Mouse (Mus musculus) fibroblast of lung, adult 2 months (primary cell): ENCODE results near the gene Lamc3.
"Not testable (repeated sequence)": the region's sequence is repeated elsewhere in the genome, so short reads cannot be mapped to it uniquely, and the experiment has no call there.

ENCODE experiments used
- DNase-seq: peaks from one replicate; pipeline ENCODE4 v3.0.0-alpha.2; 2011; ENCODE audit warnings: low read depth

Lamc3 gene

DNA sequence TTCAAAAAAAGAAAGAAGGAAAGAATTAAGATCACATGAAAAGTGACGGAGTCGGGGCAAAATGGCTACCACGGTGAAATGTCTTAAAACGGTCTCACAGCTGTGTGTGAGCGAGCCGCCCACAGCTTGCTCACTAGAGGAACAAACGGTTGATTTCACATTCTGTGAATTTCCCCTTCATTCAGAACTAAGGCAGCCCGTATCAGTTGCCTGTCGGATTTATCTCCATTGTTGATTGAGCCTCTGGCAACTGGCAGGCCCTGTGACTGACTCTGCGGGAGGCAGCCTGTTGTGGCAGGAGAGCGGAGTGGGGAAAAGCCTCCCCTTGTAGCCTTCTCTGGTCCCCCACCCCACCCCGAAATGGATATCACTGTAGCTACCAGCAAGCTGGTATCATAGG, 10.6 kb upstream of the Lamc3 start:
- no peak for DNase-seq

DNA sequence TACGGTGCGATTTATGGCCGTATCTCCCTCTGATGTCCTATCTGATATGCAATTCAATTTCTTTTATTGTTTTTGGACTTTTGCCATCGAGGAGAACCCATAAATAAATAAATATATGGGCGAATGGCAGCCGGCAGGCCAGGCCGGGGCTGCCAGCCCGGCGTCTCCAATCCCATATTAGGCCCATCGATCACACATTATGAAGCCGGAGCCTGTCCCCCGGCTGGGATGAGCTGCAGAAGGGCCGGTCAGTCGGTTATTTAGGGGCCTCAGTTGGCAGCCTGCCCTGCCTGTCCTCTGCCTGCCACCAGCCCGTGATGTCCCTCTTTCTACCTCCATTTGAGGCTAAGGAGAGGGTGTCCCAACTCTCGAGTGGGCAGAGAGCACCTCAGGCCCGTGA, 8.5 kb upstream of the Lamc3 start:
- DNase-seq, result no peak

DNA sequence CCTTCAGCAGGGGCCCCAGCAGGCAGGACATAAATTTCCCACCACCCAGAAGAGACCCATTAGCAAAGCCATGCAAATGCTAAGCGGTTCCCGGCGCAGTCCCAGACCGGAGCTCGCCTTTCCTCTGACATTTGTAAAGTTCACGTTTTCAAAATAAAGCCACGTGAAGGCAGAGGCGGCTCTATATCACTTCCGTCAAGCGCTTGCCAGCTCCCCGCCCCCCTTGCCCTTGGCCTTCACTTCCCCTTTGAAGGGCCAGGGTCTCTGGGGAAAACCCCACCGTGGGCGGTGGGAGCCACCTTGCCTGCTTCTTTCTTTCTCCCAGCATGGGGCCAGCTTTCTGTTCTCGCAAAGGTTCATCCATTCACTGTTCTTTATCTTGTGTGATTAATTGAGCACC, 6.2 kb upstream of the Lamc3 start:
- DNase-seq, result no peak

DNA sequence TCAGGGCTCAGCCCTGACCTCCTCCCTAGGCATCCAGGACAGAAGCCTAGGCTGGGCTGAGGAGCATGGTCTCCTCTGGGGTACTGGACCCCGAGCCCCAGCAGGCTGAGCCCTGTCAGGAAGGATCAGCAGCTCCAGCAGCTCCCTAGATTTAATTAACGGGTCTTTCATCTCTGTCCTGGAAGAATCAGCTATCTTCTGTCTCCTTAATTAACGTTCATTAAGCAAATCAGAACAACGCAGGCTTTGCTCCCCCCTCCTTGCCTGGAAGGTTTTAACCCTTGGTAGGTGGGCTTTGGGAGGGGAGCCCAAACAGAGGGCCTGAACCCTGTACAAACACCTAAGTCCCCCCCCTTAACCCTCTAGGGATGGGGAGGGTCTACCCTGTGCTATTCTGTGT, 4.0 kb upstream of the Lamc3 start:
- no peak for DNase-seq

DNA sequence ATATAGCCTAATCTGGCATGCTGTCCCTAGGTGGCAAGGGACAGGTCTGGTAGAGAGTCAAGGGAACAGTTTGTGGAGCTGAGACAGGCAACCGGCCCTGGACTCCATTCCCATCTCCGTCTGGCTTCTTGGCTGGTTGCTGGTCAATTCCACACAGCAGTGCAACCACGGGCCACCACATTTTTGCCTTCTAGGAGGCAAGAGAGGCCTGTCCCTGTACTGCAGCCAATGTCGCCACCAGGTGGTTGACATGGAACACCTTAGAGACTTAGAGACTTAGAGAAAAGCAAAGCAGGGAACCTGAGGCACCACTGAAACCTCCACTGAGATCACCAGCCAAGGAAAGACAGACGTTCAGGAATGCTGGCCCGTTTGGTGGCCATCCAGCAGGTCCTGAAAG, 2.3 kb upstream of the Lamc3 start:
- DNase-seq, result no peak

DNA sequence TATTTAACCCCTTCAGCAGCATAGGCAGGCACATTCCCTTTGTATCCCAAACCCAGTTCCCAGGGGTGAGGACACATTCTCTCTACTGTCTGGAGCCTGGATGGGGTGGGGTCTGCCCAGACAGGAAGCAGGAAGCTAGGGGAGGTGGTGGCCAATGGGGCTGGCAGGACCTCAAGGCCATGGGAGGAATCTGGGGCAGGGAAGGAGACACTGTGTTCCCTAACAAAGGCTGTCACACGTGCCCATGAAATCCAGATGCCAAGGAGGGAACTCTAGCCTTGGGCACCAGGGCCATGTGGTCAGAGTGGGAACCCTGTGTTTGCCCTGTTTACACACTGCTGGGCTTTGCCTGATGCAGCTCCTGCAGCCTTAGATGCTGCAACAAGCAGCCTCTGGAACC, 1.8 kb downstream of the Lamc3 start:
- DNase-seq, result no peak

DNA sequence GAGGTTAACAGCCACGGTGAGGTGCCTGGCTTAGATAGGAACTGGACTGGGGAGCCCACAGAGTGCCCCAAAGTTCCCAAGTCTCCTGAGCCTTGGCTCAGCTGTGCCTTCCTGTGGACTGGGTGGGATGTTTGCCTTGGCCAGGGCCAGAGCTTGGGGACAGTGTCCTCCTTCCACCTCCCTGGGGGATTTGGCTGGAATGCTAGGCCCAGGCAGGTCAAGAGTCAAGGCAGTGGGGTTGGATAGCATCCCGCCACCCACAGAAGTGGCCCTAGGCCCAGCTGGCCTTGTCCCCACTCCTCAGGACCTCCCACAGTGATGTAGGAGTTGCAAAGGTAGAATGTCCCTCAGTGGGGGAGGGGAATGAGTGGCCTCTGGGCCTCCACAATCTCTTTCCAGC, 4.1 kb downstream of the Lamc3 start:
- DNase-seq, result no peak

DNA sequence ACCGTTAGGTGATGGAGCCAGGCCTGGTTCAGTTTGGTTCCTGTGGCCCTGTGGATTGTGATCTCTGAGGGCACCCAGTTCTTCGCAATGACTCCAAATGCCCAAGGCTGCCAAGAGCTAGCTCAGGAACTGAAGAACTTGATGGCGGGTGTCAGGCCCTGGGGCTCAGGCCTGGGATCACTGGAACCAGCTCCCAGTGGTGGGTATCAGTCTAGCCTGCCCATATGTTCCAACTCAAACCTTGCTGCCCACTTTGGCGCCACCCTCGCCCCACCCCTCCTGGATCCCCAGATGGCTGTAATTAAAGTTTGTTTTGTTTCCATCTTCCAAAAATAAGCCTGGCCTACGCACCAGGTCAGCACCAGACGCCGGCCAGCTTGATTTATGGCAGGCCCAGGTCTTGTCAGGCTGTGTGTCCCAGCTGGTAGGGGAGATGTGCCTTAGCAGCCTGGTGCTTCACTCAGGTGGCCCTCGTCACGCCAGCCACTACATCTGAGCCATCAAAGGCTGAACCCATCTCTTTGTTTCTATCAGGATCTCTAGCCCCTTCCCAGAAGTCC, 6.1 kb downstream of the Lamc3 start:
- no peak for DNase-seq

DNA sequence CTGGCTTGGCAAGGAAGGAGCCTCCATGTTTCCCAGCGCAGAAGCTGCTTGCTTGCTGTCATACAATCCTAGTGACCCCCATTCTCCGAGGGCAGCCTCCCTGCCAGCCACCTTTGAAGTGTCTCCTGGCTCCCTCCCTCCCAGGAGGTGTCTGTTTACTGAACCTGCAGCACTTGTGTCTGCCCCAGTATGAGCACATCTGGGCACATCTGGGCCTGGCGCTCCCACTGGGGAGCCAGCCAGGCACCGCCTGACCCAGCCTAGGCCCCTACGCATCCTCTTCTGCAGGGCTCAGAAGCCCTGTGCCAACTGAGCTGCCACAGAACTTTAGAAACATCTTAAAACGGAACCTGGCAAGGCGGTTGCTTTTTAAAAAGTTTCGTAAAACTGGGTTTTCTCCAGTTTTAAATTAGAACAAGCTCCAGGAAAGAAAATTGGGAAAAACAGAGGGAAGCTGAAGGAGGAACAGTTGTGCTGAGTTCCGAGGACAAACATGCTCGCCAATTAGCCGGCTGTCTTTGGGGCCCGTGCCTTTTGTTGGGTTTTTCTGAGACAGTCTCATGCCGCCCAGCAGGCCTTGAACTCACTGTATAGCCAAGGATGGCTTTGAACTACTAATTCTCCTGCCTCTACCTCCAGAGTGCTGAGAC, 7.3 kb downstream of the Lamc3 start:
- DNase-seq, result no peak

DNA sequence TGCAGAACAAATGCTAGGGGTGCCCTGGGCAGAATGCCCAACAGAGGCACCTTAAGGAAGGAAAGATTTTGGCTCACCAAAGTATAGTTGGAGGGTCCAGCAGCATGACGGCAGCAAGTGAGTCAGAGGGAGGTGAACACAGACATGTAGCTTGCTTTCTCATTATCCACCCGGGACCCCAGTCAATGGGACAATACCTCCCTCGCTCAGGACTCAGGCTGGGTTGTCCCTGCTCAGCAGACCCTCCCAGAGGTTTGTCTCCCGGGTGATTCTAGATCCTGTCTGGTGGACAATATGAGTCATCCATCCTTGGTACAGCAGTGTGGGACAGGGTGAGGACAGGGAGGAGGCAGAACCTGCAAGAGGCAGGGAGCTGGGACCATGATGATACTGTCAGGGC, 13.8 kb downstream of the Lamc3 start:
- DNase-seq, result no peak

DNA sequence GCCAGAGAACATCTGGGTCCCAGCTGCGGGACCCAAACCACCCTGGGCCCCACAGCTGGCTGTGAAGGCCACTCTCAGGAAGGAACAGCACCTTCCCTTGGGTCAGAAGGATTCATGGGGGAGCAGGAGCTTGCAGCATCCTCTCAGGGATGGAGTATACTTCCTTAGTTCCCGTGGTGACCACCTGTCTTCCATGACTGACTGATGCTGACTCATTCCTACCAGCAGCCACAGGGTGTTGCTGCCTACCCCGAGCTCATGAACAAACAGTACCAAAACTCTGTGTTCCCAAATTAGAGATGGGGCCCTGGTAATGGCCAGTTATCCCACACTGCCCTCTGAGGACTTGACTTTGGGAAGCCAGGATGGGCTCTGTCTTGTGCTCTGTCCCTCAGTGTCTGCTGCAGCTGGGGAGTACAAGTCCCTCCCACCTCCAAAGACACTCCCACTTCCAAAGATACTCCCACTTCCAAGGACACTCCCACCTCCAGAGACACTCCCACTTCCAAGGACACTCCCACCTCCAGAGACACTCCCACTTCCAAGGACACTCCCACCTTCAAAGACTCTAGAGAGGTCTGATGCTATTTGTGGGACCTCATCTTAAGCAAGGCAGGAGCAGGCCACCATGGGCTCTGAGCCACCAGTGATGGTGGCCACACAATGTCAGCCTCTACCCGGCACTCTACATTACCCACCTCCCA, 14.7 kb downstream of the Lamc3 start:
- DNase-seq, result no peak

DNA sequence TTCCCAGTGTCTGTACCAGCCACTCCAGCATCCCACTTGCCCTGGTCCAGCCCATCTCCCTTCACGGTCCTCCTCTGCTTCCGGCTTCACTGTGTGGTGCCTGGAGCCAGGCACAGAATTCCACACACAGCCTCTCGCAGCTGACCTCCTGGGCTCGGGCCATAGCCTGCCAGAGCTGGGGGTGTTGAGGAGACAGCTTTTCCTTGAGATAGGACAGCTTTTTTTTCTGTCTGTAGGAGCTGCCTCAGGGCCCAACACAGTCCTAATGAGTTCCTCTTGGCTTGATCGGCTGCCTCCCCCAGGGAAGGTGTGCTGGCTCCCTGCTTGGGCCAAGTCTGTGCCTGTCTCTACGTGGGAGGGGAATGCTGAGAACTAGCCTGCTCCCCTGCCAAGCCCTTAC, 17.0 kb downstream of the Lamc3 start:
- no peak for DNase-seq

DNA sequence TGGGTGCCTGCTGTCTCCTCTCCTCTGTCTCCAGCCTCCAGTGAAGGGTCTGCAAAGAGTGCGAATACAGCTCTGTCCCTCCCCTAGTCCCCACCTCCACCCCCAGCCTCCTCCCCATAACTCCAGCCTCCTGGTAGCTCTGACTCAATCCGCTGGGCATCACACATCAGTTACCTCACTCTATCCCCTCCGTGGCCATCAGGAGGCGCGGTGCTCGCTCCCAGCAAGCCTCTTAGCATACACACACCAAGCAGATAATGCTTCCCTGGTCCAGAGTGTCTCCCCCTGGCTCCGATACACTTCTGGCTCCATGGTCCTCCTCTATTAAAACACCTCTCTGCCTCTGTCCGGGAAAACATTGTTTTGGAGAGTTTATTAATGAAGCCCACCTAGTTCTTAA, 17.5 kb downstream of the Lamc3 start:
- DNase-seq, result peak; percentile 33

DNA sequence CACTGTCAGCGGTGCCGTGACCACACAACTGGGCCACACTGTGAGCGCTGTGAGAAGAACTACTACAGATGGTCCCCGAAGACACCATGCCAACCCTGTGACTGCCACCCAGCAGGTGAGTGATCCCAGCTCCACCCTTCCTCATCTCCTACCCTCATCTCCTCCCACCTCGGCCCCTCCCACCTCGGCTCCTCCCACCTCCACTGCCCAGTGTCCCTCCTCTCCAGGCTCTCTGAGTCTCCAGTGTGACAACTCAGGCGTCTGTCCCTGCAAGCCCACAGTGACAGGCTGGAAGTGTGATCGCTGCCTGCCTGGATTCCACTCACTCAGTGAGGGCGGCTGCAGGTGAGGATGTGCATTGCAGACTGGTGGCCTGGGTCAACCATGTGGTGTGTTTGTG, 18.6 kb downstream of the Lamc3 start:
- no peak for DNase-seq

DNA sequence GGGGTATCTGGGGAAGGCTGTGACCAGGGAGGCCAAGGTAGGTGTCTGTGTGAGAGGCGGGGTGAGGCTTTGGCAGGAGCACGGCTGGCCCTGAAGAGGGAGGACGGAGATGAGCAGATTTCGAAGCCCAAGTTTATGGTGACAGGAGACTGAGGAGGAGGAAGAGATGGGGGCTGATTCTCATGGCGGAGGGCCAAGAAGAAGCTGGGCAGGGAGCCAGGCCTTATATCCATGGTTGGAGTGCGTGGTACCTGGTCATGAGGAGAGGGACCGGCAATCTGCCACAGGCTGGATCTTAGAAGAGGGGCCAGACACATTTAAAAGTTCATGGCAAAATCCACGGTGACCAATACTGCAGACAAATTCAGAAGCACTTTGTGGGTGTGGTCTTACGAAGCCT, 19.3 kb downstream of the Lamc3 start:
- no peak for DNase-seq

DNA sequence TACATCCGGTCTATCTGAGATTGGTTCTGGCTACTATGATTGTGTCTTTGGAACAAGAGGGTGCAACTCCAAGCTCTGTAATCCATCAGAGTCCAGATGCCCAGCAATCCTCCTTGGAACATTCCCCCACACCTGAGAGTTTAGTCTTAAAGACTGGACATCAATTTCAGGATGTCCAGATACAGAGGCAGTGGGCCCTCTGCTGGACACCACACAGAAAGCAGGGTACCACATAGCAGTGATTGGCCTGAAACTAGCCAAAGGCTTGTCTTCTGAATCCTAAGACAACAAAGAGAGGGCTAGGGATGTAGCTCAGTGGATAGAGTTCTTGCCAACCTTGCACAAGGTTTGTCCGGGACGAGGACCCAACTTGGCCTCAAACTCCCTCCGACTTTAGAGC, 25.5 kb downstream of the Lamc3 start:
- DNase-seq, result no peak

DNA sequence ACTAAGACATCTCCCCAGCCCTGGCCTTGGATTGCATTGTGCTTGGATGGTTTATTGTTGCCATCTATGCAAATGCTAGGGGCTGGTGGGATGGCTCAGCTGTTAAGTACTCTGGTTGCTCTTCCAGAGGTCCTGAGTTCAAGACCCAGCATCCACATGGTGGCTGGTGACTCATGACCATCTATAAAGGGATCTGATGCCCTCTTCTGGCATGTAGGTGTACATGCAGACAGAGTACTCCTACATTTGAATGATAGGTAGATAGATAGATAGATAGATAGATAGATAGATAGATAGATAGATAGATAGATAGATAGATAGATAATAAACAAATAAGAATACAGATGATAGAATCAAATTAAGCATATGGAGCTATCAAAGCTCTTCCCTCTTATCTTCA, 27.1 kb downstream of the Lamc3 start:
- not testable (repeated sequence) for DNase-seq

DNA sequence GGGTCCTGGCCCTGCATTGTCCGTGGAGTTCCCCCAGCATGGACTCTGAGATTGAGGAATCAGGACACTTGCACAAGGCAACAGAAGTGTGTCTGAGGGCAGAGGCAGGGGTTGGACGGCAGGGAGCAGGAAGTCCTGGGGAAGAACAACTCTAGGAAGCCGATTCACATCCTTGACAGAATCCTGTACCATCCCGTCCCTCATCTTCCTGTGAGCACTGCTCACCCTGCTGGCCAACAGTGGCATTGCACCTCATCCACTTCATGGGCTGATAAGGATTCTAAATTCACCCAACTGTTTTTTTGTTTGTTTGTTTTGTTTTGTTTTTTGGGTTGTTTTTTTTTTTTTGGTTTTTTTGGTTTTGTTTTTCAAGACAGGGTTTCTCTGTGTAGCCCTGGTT, 28.0 kb downstream of the Lamc3 start:
- DNase-seq, result no peak

DNA sequence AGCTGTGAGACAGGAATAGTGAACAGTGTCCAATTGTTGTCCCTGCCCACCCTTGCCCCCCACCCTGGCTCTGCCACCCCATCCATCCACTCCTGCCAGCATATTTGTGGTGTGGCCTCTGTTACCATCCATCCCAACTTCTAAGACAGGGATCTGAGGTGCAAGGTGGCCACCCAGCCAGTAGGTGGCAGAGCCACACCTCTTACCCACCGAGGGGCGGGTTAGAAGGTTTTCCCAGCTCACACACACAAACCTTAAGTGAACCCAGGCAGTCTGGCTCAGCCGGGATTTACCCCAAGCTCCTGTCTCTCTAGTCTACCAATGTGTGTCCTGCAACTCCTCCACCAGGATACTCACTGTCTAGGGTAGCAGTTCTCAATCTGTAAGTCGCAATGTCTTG, 30.5 kb downstream of the Lamc3 start:
- no peak for DNase-seq

DNA sequence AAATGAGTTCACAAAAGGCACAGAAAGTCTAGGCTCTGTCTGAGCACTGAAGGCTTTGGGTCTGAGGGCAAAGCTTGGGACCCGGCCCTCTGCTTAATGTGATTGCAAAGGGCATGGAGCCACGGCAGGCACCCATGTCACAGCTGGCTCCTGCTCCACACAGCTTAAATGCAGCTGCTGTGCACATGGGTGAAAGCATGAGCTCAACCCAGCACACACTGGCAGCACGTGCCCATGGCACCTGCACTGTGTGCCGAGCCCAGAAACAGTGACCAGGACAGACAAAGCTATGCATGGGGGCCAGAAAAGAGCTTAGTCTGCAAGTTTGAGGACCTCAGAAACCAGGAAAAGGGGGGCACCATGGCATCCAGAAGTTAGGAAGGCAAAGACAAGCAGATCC, 36.6 kb downstream of the Lamc3 start:
- no peak for DNase-seq

DNA sequence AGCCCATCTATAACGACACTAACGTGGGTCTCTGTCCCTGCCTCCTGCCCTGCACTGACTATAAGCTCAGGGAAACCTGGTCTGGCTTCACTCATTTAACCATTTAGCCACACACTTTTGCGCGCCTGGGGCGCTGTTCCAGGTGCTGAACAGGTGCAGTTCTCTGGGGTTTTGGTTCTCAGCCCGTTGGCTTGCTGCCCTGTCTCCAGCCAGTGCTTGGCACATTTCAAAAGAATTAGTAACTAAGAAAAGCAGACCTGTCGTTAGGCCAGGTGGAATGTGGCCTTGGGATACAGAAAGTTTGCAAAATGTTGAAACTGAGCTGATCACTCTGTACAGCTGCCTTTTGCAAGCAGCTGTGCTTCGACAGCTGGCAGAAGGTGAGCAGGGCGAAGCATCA, 37.7 kb downstream of the Lamc3 start:
- DNase-seq, result no peak

DNA sequence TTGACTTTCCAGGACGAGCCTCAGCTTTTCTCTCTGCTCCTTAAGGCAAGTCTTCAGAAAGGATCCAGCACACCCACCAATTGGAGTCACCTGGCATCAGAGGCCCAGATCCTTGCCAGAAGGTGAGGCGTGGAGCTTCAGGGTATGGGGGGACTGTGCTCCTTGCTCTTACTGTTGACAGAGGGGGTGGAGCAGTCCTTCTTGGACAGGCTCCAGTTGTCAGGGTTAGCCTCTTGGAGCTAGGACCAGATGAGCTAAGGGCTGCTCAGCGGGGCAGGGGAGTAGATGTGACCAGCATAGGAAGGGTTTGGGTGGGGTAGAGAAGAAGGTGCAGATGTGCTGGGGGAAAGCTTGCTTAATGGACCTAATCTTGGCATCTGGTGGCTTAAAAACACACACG, 38.8 kb downstream of the Lamc3 start:
- no peak for DNase-seq

DNA sequence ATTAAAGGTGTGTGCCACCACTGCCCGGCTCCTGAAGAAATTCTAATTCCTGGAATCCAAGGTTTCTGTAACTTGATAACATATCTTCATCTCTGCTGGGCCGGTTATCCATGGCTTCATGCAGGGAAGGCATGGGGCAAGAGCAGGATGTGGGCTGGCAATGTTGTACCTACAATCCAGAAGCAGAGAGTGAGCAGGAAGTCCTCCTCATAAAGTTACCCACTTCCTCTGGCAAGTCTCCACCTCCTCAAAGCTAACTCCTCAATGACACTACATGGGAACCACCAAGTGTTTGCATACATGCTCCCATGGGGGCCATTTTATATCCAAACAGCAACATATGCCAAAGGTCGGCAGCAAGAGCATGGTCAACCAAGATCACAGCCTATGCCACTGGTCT, 42.6 kb downstream of the Lamc3 start:
- DNase-seq, result no peak

DNA sequence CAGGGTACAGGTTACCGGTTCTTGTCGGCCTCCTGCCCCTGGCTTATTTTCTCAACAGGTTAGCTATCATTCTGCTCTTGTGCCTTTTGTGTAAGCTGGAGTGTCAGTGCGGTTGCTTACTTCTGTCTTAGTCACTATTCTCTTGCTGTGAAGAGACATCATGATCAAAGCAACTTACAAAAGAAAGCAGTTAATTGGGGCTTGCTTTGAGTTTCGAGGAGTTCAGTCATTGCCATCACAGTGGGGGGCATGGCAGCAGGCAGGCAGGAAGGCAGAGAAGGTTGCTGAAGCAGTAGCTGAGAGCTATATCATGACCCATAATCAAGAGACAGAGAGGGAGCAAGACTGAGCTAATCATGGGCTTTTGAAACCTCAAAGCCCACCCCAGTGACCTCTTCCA, 47.5 kb downstream of the Lamc3 start:
- DNase-seq, result no peak
